Comparison of ENCODE assay signal across 8 mouse cellular contexts in the genomic region with DNA sequence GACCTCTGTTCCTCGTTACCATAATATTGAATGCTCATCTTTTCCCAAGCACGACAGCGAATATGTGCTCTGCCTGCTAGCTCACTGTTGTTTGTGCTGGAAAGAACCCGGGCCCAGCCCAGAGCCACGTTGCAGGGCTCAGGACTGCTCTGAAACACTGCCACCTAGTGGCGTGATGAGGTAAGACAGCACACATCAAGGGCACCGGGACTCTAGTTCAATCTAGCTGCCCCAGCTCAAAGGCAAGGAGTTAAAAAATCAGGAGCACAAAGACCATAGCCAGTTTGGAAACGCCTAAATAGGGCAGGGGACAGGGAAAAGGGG. TPM values are rescaled to one million over a fixed set of nuclear protein-coding genes. Genes with fewer than 3 reads are reported as not detected.
DNase-seq lines count a peak whose midpoint lies in the region; ATAC-seq and TF ChIP-seq lines count a peak whose summit lies in the region.

No protein-coding gene starts in this region.

- H3K36me3 ChIP-seq in forebrain, embryonic 15.5 days, result no peaks in the 10 kb centered on the region
- H3K36me3 ChIP-seq in liver, postnatal 0 days (replicated peaks; ENCODE audit: insufficient read depth, low read length), result no peaks in the 10 kb centered on the region
- H3K36me3 ChIP-seq in neural tube, embryonic 14.5 days (ENCODE audit: control insufficient read depth, insufficient read depth, low read length), result no peaks in the 10 kb centered on the region
- H3K36me3 ChIP-seq in testis, adult 2 months (ENCODE audit: control insufficient read depth, insufficient read depth, low read length), result no peaks in the 10 kb centered on the region

- TF ChIP-seq POLR2A in testis, adult 2 months (IDR thresholded peaks at IDR 0.05; ENCODE audit: control insufficient read depth, low read depth, low read length), result no peak

- H3K9ac ChIP-seq in forebrain, embryonic 15.5 days (replicated peaks), result peak overlapping the region; percentile 43
- H3K9ac ChIP-seq in liver, postnatal 0 days (replicated peaks), result no peak overlapping the region
- H3K9ac ChIP-seq in neural tube, embryonic 14.5 days (replicated peaks; ENCODE audit: low read depth, low read length), result no peak overlapping the region; the same call in 1 of the 2 replicates

- peak; percentile 93 for DNase-seq in ES-CJ7 (ENCODE audit: low read depth, low spot score)
- peak; percentile 80 for DNase-seq in cerebellum, adult 11 months
- DNase-seq in heart, postnatal 25 days (ENCODE audit: low spot score), result peak; percentile 66
- DNase-seq in layer of hippocampus, adult 11-12 months (ENCODE audit: low spot score), result peak; percentile 86
- peak; percentile 84 for DNase-seq in liver, postnatal 0 days

- intact Hi-C loops in heart, postnatal 25 days (cut with DNase I), result no loop called here

- peak overlapping the region; percentile 67 for H3K27ac ChIP-seq in forebrain, embryonic 15.5 days (replicated peaks)
- H3K27ac ChIP-seq in liver, postnatal 0 days (ENCODE audit: low read depth), result no peak overlapping the region
- peak overlapping the region; percentile 60 for H3K27ac ChIP-seq in neural tube, embryonic 14.5 days (ENCODE audit: low read depth, low read length)
- H3K27ac ChIP-seq in testis, adult 2 months (ENCODE audit: control insufficient read depth, insufficient read depth, low read depth, low read length), result peak overlapping the region; percentile 26; the same call in 1 of the 2 replicates

- peak; percentile 86 for ATAC-seq in forebrain, embryonic 15.5 days (replicated peaks)
- peak; percentile 60; the same call in 1 of the 2 replicates for ATAC-seq in liver, postnatal 0 days
- peak; percentile 80 for ATAC-seq in neural tube, embryonic 14.5 days (ENCODE audit: low read depth)

- peak; percentile 96 for TF ChIP-seq CTCF in liver, postnatal 0 days (IDR thresholded peaks at IDR 0.05; ENCODE audit: low read depth)
- peak; percentile 98 for TF ChIP-seq CTCF in testis, adult 2 months (IDR thresholded peaks at IDR 0.05; ENCODE audit: control insufficient read depth, insufficient read depth, insufficient replicate concordance, low read depth, low read length)

- WGBS in forebrain, embryonic 15.5 days, result 1% methylated on average over 8 of the region's 8 CpGs
- WGBS in liver, postnatal 0 days (ENCODE audit: insufficient replicate concordance), result under 1% methylated on average over 8 of the region's 8 CpGs
- 3% methylated on average over 8 of the region's 8 CpGs for WGBS in neural tube, embryonic 14.5 days

- no peak for TF ChIP-seq EP300 in liver, postnatal 0 days (IDR thresholded peaks at IDR 0.05; ENCODE audit: low read depth)

- H3K4me2 ChIP-seq in forebrain, embryonic 15.5 days (replicated peaks), result peak overlapping the region; percentile 29
- no peak overlapping the region for H3K4me2 ChIP-seq in liver, postnatal 0 days (ENCODE audit: low read depth, low read length)
- peak overlapping the region; percentile 22 for H3K4me2 ChIP-seq in neural tube, embryonic 14.5 days (ENCODE audit: low read depth, low read length)

- H3K27me3 ChIP-seq in forebrain, embryonic 15.5 days, result no peaks in the 10 kb centered on the region
- no peaks in the 10 kb centered on the region for H3K27me3 ChIP-seq in liver, postnatal 0 days (ENCODE audit: insufficient read depth, low read length)
- no peaks in the 10 kb centered on the region for H3K27me3 ChIP-seq in neural tube, embryonic 14.5 days (ENCODE audit: control insufficient read depth, insufficient read depth, low read length)
- no peaks in the 10 kb centered on the region for H3K27me3 ChIP-seq in testis, adult 2 months (ENCODE audit: control insufficient read depth, insufficient read depth, low read length)

- H3K4me3 ChIP-seq in forebrain, embryonic 15.5 days, result no peak overlapping the region
- H3K4me3 ChIP-seq in liver, postnatal 0 days (ENCODE audit: low read depth, low read length), result no peak overlapping the region
- no peak overlapping the region for H3K4me3 ChIP-seq in neural tube, embryonic 14.5 days (ENCODE audit: low read depth, low read length)
- H3K4me3 ChIP-seq in testis, adult 2 months (ENCODE audit: control insufficient read depth, low read depth, low read length), result no peak overlapping the region

- H3K4me1 ChIP-seq in forebrain, embryonic 15.5 days, result peaks cover 41% of the 10 kb centered on the region
- H3K4me1 ChIP-seq in liver, postnatal 0 days (ENCODE audit: insufficient read depth), result no peaks in the 10 kb centered on the region
- H3K4me1 ChIP-seq in neural tube, embryonic 14.5 days (ENCODE audit: control insufficient read depth, insufficient read depth, low read length), result peaks cover 34% of the 10 kb centered on the region
- no peaks in the 10 kb centered on the region for H3K4me1 ChIP-seq in testis, adult 2 months (ENCODE audit: control insufficient read depth, insufficient read depth, low read length)

- H3K9me3 ChIP-seq in forebrain, embryonic 15.5 days, result no peaks in the 10 kb centered on the region
- no peaks in the 10 kb centered on the region for H3K9me3 ChIP-seq in liver, postnatal 0 days (ENCODE audit: low read length)
- no peaks in the 10 kb centered on the region for H3K9me3 ChIP-seq in neural tube, embryonic 14.5 days (ENCODE audit: control insufficient read depth, low read length)

RNA-seq across cellular contexts. Expression of a gene that starts 35.7 kb away (rescaled TPM):
- polyA plus RNA-seq in forebrain, embryonic 15.5 days (2015; fragmentation: Nextera tagmentation; extraction: Ambion mirVana), result 0.95 and 1.7 TPM in 2 replicates
- 10 to 100 TPM; 16.2 to 16.7 TPM for total RNA-seq in heart, postnatal 25 days (2021)
- 0.11 and 0.21 TPM in 2 replicates for polyA plus RNA-seq in liver, postnatal 0 days (2015; fragmentation: Nextera tagmentation; extraction: Ambion mirVana)
- polyA plus RNA-seq in neural tube, embryonic 14.5 days (2014; fragmentation: Nextera tagmentation; extraction: Ambion mirVana), result 1.9 and 2.1 TPM in 2 replicates
- polyA plus RNA-seq in testis, adult 2 months (2012; rRNA removed), result 0.37 and 0.41 TPM in 2 replicates
